Mouse (Mus musculus) liver, postnatal 0 days (tissue): ENCODE measurements around the gene Cemip. TPM values are rescaled to one million over a fixed set of nuclear protein-coding genes. Genes with fewer than 3 reads are reported as not detected.

Experiments used
- ATAC-seq: fragments of 200-750 bp; cut with Nextera tagmentation; 2 replicates; pipeline ENCODE4 v1.8.0; 2017; ENCODE audit warnings: mild to moderate bottlenecking, moderate library complexity
- DNase-seq: peaks from one replicate; pipeline ENCODE4 v3.0.0-alpha.2; 2016
- H3K27ac ChIP-seq: fragments of 300-500 bp; sonication (generic); 2 replicates; pipeline ENCODE4 v1.5.1; 2014; ENCODE audit warnings: antibody characterized with exemption, moderate library complexity, mild to moderate bottlenecking, low read depth
- H3K27me3 ChIP-seq: fragments of 300-500 bp; sonication (generic); 2 replicates; pipeline ENCODE4 v1.6.1; 2014; ENCODE audit warnings: low read length, control low read depth, mixed read lengths; ENCODE audit not compliant: insufficient read depth
- H3K36me3 ChIP-seq: fragments of 300-500 bp; sonication (generic); replicated peaks from 2 replicates; pipeline ENCODE4 v1.6.1; 2014; ENCODE audit warnings: mild to moderate bottlenecking, control low read depth, low read length, moderate library complexity, mixed read lengths; ENCODE audit not compliant: insufficient read depth
- H3K4me1 ChIP-seq: fragments of 300-500 bp; sonication (generic); 2 replicates; pipeline ENCODE4 v1.6.1; 2014; ENCODE audit warnings: antibody characterized with exemption, mild to moderate bottlenecking, control low read depth; ENCODE audit not compliant: insufficient read depth
- H3K4me2 ChIP-seq: fragments of 300-500 bp; sonication (generic); 2 replicates; pipeline ENCODE4 v1.6.1; 2014; ENCODE audit warnings: low read depth, mild to moderate bottlenecking, low read length, moderate library complexity, mixed read lengths
- H3K4me3 ChIP-seq: fragments of 300-500 bp; sonication (generic); 2 replicates; pipeline ENCODE4 v1.5.1; 2014; ENCODE audit warnings: low read depth, low read length
- H3K9ac ChIP-seq: fragments of 300-500 bp; sonication (generic); replicated peaks from 2 replicates; pipeline ENCODE4 v1.6.1; 2014; ENCODE audit warnings: mild to moderate bottlenecking, moderate library complexity
- H3K9me3 ChIP-seq: fragments of 300-500 bp; sonication (generic); 2 replicates; pipeline ENCODE4 v1.6.1; 2016; ENCODE audit warnings: mild to moderate bottlenecking, control low read depth, low read length, mixed read lengths
- CTCF ChIP-seq: sonication (generic); IDR thresholded peaks from 2 replicates; pipeline ENCODE4 v1.5.1; 2016; ENCODE audit warnings: antibody characterized with exemption, low read depth
- EP300 ChIP-seq: IDR thresholded peaks from 2 replicates; pipeline ENCODE4 v1.6.1; 2016; ENCODE audit warnings: antibody characterized with exemption, low read depth, mild to moderate bottlenecking
- WGBS: fragments of 180-500 bp; shearing (Covaris S2); extraction: QIAGEN DNeasy Blood & Tissue Kit; methylation state at CpG from one replicate; pipeline ENCODE4 v1.1.7; 2014; ENCODE audit not compliant: insufficient replicate concordance; 5-methylcytosine and 5-hydroxymethylcytosine counted together
- polyA plus RNA-seq: library from polyadenylated mRNA; unstranded; fragments of >200 nt; fragmentation: Nextera tagmentation; extraction: Ambion mirVana; gene quantifications from 2 replicates; pipeline ENCODE4 v1.2.1, GENCODE M21; 2015

Gene Cemip
- polyA plus RNA-seq, 1 experiment from 2014 or later = not detected

DNA sequence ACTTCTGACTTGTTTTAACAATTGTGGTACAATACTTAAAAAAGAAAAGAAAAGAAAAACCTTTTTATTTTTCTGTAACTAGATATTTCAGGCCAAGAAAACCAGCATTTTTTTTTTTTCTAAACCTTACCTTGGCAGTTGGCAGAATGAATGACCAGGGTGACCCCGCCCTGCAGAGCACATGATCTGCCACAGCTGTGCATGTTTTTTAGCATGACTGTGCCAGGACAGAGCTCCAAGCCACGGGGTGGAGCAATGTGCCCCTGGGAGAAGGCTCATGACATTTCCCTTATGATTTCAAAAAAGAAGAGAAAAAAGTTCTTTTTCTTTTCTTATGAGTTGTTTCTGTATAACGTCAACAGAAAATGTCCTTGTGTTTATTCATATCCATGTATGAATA, 196.9 kb downstream of the Cemip start:
- no peak overlapping the region for H3K9ac ChIP-seq
- ATAC-seq (no peak), DNase-seq (peak; percentile 47)
- TF ChIP-seq EP300 (no peak), CTCF (no peak)
- H3K9me3 ChIP-seq = no peaks in the 10 kb centered on the region
- H3K27me3 ChIP-seq = no peaks in the 10 kb centered on the region
- peaks cover 46% of the 10 kb centered on the region for H3K4me1 ChIP-seq
- H3K4me3 ChIP-seq = no peak overlapping the region
- H3K27ac ChIP-seq = 0 out of 2 replicates have a peak overlapping the region, but pooled peaks have one; percentile 35
- 51% methylated on average over 3 of the region's 3 CpGs for WGBS
- H3K4me2 ChIP-seq = no peak overlapping the region
- H3K36me3 ChIP-seq = no peaks in the 10 kb centered on the region; the same call in 1 of the 2 replicates

DNA sequence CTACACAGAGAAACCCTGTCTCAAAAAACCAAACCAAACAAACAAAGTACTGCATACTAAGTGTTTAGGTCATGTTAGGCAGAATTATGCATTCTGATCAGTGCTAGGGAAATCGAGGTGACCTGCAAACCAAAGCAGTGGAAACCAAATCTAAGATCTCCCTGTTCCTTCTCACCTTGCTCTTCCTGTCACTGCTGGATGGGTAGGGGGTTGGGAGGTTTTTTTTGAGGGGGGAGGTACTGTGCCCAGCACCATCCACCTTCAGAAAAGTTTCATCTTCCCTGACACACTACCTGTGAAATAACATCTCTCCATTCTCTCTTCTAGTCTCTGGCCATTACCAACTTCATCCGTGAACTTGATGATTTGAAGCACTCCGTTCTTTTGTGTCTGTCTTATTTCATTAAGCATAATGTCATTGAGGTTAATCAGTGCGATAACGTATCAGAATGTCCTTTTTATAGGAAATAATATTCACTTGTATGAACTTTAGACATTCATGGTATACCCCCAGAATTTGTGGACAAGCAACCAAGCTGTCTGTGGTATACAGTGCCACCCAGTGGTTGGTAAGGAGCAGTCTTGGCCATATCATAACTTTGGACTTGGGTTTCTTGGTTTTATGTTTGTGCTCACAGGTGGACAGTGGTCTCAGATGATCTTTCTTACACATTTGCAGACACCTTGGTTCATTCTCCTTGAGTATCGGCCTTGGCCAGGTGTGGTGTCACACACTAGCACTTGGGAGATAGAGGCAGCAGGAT, 199.8 kb downstream of the Cemip start:
- peaks cover 46% of the 10 kb centered on the region for H3K4me1 ChIP-seq

DNA sequence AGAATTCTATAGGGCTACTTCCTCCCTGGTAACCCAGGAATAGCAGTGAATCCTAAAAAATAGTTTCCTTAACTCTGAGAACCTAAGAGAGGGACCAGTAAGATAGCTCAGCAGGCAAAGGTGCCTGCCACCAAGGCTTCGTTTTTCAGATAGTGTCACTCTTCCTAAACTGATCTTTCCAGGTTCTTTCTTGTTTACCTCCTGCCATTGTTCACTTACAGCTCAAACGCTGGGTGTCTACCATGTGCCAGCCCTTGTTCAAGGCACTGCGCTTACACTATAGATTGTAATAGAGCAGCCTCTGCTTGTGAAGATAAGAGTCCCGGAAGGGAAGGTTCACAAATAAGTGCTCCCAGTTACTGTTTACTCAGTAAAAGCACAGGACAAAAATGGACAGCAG, 200.5 kb downstream of the Cemip start:
- H3K27ac ChIP-seq = peak overlapping the region; percentile 96
- peaks cover 49% of the 10 kb centered on the region for H3K4me1 ChIP-seq
- peak; percentile 14 for ATAC-seq
- H3K4me3 ChIP-seq = peak overlapping the region; percentile 92; the same call in 1 of the 2 replicates
- no peaks in the 10 kb centered on the region for H3K9me3 ChIP-seq
- TF ChIP-seq EP300 (peak; percentile 84), CTCF (no peak)
- peak overlapping the region; percentile 97 for H3K4me2 ChIP-seq
- H3K9ac ChIP-seq = peak overlapping the region; percentile 96; the same call in 1 of the 2 replicates
- DNase-seq = peak; percentile 40
- no peaks in the 10 kb centered on the region for H3K27me3 ChIP-seq
- WGBS = 31% methylated on average over 4 of the region's 4 CpGs
- peaks cover 9% of the 10 kb centered on the region for H3K36me3 ChIP-seq

More for the DNA sequence above, 199.8 kb downstream of the Cemip start:
- H3K27ac ChIP-seq = peak overlapping the region; percentile 96
- TF ChIP-seq EP300 (no peak), CTCF (peak; percentile 85)
- H3K4me3 ChIP-seq = no peak overlapping the region
- no peaks in the 10 kb centered on the region for H3K27me3 ChIP-seq
- WGBS = 85% methylated on average over 6 of the region's 6 CpGs
- no peak overlapping the region for H3K9ac ChIP-seq
- ATAC-seq = no peak
- H3K9me3 ChIP-seq = no peaks in the 10 kb centered on the region
- H3K36me3 ChIP-seq = peaks cover 9% of the 10 kb centered on the region
- peak overlapping the region; percentile 97; the same call in 1 of the 2 replicates for H3K4me2 ChIP-seq
- DNase-seq = no peak

DNA sequence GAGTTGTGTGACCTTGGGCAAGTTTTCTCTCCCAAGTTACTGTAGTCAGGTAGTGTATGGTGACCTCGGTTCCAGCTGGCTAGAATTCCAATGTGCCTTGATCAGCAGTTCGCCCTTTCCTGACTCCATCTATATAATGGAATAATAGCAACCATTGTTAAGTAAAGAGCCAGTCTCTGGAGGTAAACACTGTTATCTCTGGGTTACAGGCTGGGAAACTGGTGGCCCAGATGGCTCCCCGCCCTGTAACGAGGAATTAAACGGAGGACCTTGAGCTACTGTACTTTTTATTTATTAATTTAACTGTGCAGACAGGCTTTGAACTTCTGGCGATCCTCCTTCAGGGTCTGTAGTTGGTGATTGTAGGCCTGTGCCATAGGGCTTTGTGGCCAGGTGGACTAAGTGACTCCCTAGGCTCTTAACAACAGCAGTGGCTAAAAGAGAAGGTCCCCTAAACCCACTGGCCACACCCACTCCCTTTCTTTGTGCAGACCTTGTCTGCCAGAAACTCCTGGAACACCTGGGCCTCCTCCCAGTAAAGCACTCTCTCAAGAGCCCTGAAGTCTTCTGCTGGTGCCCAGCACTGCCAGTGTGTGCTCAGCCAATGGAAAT, 201.3 kb downstream of the Cemip start:
- WGBS = 23% methylated on average over 6 of the region's 6 CpGs
- DNase-seq (peak; percentile 51), ATAC-seq (peak; percentile 33)
- Histone ChIP-seq H3K9me3 (no peaks in the 10 kb centered on the region), H3K27me3 (no peaks in the 10 kb centered on the region), H3K4me3 (peak overlapping the region; percentile 92), H3K4me2 (peak overlapping the region; percentile 97), H3K27ac (peak overlapping the region; percentile 96), H3K9ac (peak overlapping the region; percentile 96), H3K4me1 (peaks cover 51% of the 10 kb centered on the region), H3K36me3 (peaks cover 9% of the 10 kb centered on the region)
- TF ChIP-seq CTCF (no peak), EP300 (peak; percentile 90)

DNA sequence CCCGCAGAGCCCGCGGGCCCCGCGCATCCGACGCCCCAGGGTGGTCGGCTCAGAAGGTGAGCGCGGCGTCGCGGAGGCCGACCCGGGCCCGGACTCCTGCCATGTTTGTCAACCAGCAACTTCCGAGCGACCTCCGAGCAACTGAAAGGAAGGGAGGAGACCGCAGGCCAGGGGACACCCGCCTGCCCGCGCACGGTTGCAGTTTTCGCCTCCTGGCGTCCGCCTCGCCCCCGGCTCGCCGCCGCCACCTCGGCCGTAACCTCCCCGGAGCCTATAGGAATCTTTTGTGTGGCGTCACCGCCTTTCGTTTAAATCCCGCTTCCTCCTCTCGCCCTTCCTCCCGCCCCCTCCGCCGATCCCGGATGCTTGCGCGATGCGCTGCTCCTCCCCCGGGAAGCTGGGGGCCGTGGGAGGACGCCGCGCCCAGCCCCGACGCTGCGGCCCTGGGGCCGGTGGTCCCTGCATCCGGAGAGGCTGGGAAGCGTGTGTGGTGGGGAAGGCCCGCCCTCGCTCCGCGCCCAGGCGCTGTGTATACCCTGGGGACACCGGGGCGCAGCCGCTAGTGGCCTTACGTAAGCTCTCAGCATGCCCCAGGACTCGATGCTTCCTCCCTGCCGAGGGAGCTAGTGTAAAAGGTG, 202.2 kb downstream of the Cemip start, which contains the start of the genes Tlnrd1 and Mesd:
Gene Tlnrd1, minus strand, starts transcription at position 285 of the 638 bp plus-strand sequence.
Gene Mesd, plus strand, starts transcription at position 446 of the 638 bp plus-strand sequence.
- ATAC-seq = peak; percentile 70
- 3% methylated on average over 58 of the region's 69 CpGs for WGBS
- Histone ChIP-seq H3K9me3 (no peaks in the 10 kb centered on the region), H3K27me3 (no peaks in the 10 kb centered on the region), H3K27ac (peak within 1 kb of the TSS; percentile 96), H3K4me2 (peak within 1 kb of the TSS; percentile 97), H3K4me3 (peak within 1 kb of the TSS; percentile 92), H3K4me1 (peaks cover 47% of the 10 kb centered on the region), H3K9ac (peak within 1 kb of the TSS; percentile 96), H3K36me3 (peaks cover 12% of the 10 kb centered on the region)
- peak; percentile 91 for DNase-seq
- TF ChIP-seq EP300 = no peak
- TF ChIP-seq CTCF = no peak; the same call in 1 of the 2 replicates
